Mouse (Mus musculus) NIH3T3 (cell line): Measurements from ENCODE around the gene Bbip1.
"Not testable (repeated sequence)": the region's sequence is repeated elsewhere in the genome, so short reads cannot be mapped to it uniquely, and the experiment has no call there.

ENCODE experiments used
- DNase-seq: peaks from one replicate; pipeline ENCODE4 v3.0.0-alpha.2; 2012; ENCODE audit warnings: low read depth

Bbip1 gene

GRCm38 (mm10) chr19:53925338-53925751, 19.1 kb downstream of the Bbip1 start:
- peak; percentile 75 for DNase-seq

- DNase-seq, result not testable (repeated sequence)
Measured at GRCm38 (mm10) chr19:53921996-53922395, 22.4 kb downstream of the Bbip1 start.

- DNase-seq, result no peak
Measured at GRCm38 (mm10) chr19:53919541-53919940, 24.9 kb downstream of the Bbip1 start.

GRCm38 (mm10) chr19:53914950-53915349, 29.5 kb downstream of the Bbip1 start:
- DNase-seq, result no peak

- not testable (repeated sequence) for DNase-seq
Measured at GRCm38 (mm10) chr19:53906703-53907070, 37.7 kb downstream of the Bbip1 start.

- no peak for DNase-seq
Measured at GRCm38 (mm10) chr19:53906033-53906702, 38.3 kb downstream of the Bbip1 start.

GRCm38 (mm10) chr19:53904833-53905480, 39.5 kb downstream of the Bbip1 start:
- no peak for DNase-seq

GRCm38 (mm10) chr19:53903507-53904321, 40.7 kb downstream of the Bbip1 start:
- DNase-seq, result peak; percentile 83

GRCm38 (mm10) chr19:53902739-53903487, 41.5 kb downstream of the Bbip1 start:
- DNase-seq, result peak; percentile 99

- no peak for DNase-seq
Measured at GRCm38 (mm10) chr19:53901931-53902738, 42.3 kb downstream of the Bbip1 start.

GRCm38 (mm10) chr19:53899941-53900610, 44.4 kb downstream of the Bbip1 start:
- no peak for DNase-seq

- no peak for DNase-seq
Measured at GRCm38 (mm10) chr19:53898970-53899900, 45.2 kb downstream of the Bbip1 start.

- DNase-seq, result no peak
Measured at GRCm38 (mm10) chr19:53898498-53898897, 45.9 kb downstream of the Bbip1 start.

GRCm38 (mm10) chr19:53898046-53898445, 46.4 kb downstream of the Bbip1 start:
- DNase-seq, result no peak

GRCm38 (mm10) chr19:53894538-53895121, 49.8 kb downstream of the Bbip1 start:
- DNase-seq, result peak; percentile 92

GRCm38 (mm10) chr19:53893711-53894171, 50.7 kb downstream of the Bbip1 start:
- DNase-seq, result peak; percentile 67

GRCm38 (mm10) chr19:53892838-53893359, 51.5 kb downstream of the Bbip1 start:
- peak; percentile 57 for DNase-seq

GRCm38 (mm10) chr19:53892061-53892460, 52.4 kb downstream of the Bbip1 start, which contains the start of gene Pdcd4:
Gene Pdcd4 (plus strand): TSS chr19:53892231.
- DNase-seq, result peak; percentile 69

GRCm38 (mm10) chr19:53891569-53891968, 52.9 kb downstream of the Bbip1 start:
- DNase-seq, result no peak
